Mouse (Mus musculus): Measurements from ENCODE around the gene Pkp4. TPM values are rescaled to one million over a fixed set of nuclear protein-coding genes. Genes with fewer than 3 reads are reported as not detected.
A peak's percentile ranks its signal among the peaks of the same experiment; 100 is the strongest.

Pkp4 gene
- polyA plus RNA-seq, 1 experiment from 2014 or later: 28.2 TPM

DNA sequence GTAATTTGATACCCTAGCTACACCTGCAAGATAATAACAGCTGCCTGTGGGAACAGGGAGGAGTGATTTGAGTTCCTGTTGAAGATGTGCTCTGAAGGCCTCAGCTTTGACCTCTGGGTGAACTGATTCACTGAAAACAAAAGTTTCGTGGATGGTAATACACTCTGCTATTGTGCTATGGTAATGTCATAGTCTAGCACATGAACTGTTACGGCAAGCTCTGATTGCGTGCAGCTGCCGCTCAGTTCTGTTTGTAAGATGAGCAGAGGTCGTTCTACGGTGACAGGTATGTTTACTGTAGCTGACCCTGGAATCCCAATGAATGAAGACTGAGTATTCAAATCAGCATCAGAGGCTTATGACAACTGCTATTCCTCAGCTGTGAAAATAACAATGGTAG is 152.6 kb downstream of the Pkp4 start:
- Histone ChIP-seq H3K9ac (ENCODE audit: low read length) (no peak overlapping the region), H3K36me3 (ENCODE audit: control insufficient read depth, insufficient read depth, low read length) (peaks cover 25% of the 10 kb centered on the region), H3K9me3 (ENCODE audit: control insufficient read depth, low read length) (peaks cover 2% of the 10 kb centered on the region), H3K4me2 (ENCODE audit: low read depth, low read length) (no peak overlapping the region), H3K27me3 (ENCODE audit: control insufficient read depth, insufficient read depth, low read depth, low read length) (no peaks in the 10 kb centered on the region), H3K4me1 (replicated peaks; ENCODE audit: control insufficient read depth, insufficient read depth, low read length) (no peaks in the 10 kb centered on the region), H3K27ac (ENCODE audit: low read length) (no peak overlapping the region), H3K4me3 (ENCODE audit: low read length) (no peak overlapping the region)
- 55% methylated on average over 6 of the region's 6 CpGs for WGBS
- ATAC-seq (ENCODE audit: low read depth): no peak

- Histone ChIP-seq H3K9me3 (ENCODE audit: control insufficient read depth, low read length) (peaks cover 11% of the 10 kb centered on the region), H3K4me3 (ENCODE audit: low read length) (no peak overlapping the region), H3K4me1 (replicated peaks; ENCODE audit: control insufficient read depth, insufficient read depth, low read length) (no peaks in the 10 kb centered on the region), H3K4me2 (ENCODE audit: low read depth, low read length) (no peak overlapping the region), H3K36me3 (ENCODE audit: control insufficient read depth, insufficient read depth, low read length) (peaks cover 27% of the 10 kb centered on the region), H3K27ac (ENCODE audit: low read length) (no peak overlapping the region), H3K27me3 (ENCODE audit: control insufficient read depth, insufficient read depth, low read depth, low read length) (no peaks in the 10 kb centered on the region), H3K9ac (ENCODE audit: low read length) (no peak overlapping the region)
- WGBS: 95% methylated on average over 1 of the region's 1 CpGs
- no peak for ATAC-seq (ENCODE audit: low read depth)
Measured at GRCm38 (mm10) chr2:59318631-59319030, 158.0 kb downstream of the Pkp4 start.

- H3K9ac ChIP-seq (ENCODE audit: low read length): no peak overlapping the region
- H3K4me3 ChIP-seq (ENCODE audit: low read length): no peak overlapping the region
- no peaks in the 10 kb centered on the region for H3K9me3 ChIP-seq (ENCODE audit: control insufficient read depth, low read length)
- WGBS: 85% methylated on average over 5 of the region's 5 CpGs
- ATAC-seq (ENCODE audit: low read depth): no peak
- no peaks in the 10 kb centered on the region for H3K4me1 ChIP-seq (replicated peaks; ENCODE audit: control insufficient read depth, insufficient read depth, low read length)
- no peaks in the 10 kb centered on the region for H3K27me3 ChIP-seq (ENCODE audit: control insufficient read depth, insufficient read depth, low read depth, low read length)
- H3K27ac ChIP-seq (ENCODE audit: low read length): no peak overlapping the region
- H3K4me2 ChIP-seq (ENCODE audit: low read depth, low read length): no peak overlapping the region
- H3K36me3 ChIP-seq (ENCODE audit: control insufficient read depth, insufficient read depth, low read length): peaks cover 10% of the 10 kb centered on the region; the same call in 1 of the 2 replicates
Measured at GRCm38 (mm10) chr2:59327946-59328345, 167.3 kb downstream of the Pkp4 start.

- Histone ChIP-seq H3K4me3 (ENCODE audit: low read length) (no peak overlapping the region), H3K9me3 (ENCODE audit: control insufficient read depth, low read length) (no peaks in the 10 kb centered on the region), H3K4me2 (ENCODE audit: low read depth, low read length) (no peak overlapping the region), H3K27ac (ENCODE audit: low read length) (no peak overlapping the region), H3K4me1 (replicated peaks; ENCODE audit: control insufficient read depth, insufficient read depth, low read length) (no peaks in the 10 kb centered on the region), H3K27me3 (ENCODE audit: control insufficient read depth, insufficient read depth, low read depth, low read length) (no peaks in the 10 kb centered on the region), H3K36me3 (ENCODE audit: control insufficient read depth, insufficient read depth, low read length) (peaks cover 13% of the 10 kb centered on the region), H3K9ac (ENCODE audit: low read length) (no peak overlapping the region)
- WGBS: 85% methylated on average over 9 of the region's 9 CpGs
- no peak for ATAC-seq (ENCODE audit: low read depth)
Measured at GRCm38 (mm10) chr2:59331093-59331492, 170.4 kb downstream of the Pkp4 start.

DNA sequence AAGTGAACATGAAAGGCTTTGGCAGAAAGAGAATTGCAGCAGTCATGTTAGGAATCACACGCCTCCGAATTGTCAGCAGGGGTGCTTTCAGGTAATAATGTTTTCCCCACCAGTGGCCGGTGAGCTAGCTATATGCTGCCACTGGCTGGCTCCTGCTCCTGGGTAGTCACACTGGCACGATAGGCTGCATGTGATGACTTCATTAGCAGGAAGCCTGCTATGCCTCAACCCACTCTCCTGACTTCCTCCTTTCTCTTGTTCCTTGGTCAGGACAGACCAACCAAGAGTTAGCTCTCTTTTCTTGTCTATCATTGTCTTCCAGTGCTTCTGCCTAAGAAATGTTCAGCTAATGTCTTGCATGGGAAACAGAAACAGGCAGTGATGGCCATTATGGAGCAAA is 171.9 kb downstream of the Pkp4 start:
- H3K4me2 ChIP-seq (ENCODE audit: low read depth, low read length): no peak overlapping the region
- H3K27me3 ChIP-seq (ENCODE audit: control insufficient read depth, insufficient read depth, low read depth, low read length): no peaks in the 10 kb centered on the region
- 95% methylated on average over 4 of the region's 4 CpGs for WGBS
- no peaks in the 10 kb centered on the region for H3K9me3 ChIP-seq (ENCODE audit: control insufficient read depth, low read length)
- H3K9ac ChIP-seq (ENCODE audit: low read length): no peak overlapping the region
- no peak overlapping the region for H3K4me3 ChIP-seq (ENCODE audit: low read length)
- H3K4me1 ChIP-seq (replicated peaks; ENCODE audit: control insufficient read depth, insufficient read depth, low read length): no peaks in the 10 kb centered on the region
- no peak for ATAC-seq (ENCODE audit: low read depth)
- H3K27ac ChIP-seq (ENCODE audit: low read length): no peak overlapping the region
- peaks cover 14% of the 10 kb centered on the region for H3K36me3 ChIP-seq (ENCODE audit: control insufficient read depth, insufficient read depth, low read length)

GRCm38 (mm10) chr2:59338501-59338900 is 177.9 kb downstream of the Pkp4 start:
- ATAC-seq (ENCODE audit: low read depth): peak; percentile 61; the same call in 1 of the 2 replicates
- Histone ChIP-seq H3K4me1 (replicated peaks; ENCODE audit: control insufficient read depth, insufficient read depth, low read length) (no peaks in the 10 kb centered on the region), H3K9ac (ENCODE audit: low read length) (no peak overlapping the region), H3K9me3 (ENCODE audit: control insufficient read depth, low read length) (no peaks in the 10 kb centered on the region), H3K36me3 (ENCODE audit: control insufficient read depth, insufficient read depth, low read length) (peaks cover 27% of the 10 kb centered on the region), H3K27ac (ENCODE audit: low read length) (peak overlapping the region; percentile 4; the same call in 1 of the 2 replicates), H3K27me3 (ENCODE audit: control insufficient read depth, insufficient read depth, low read depth, low read length) (no peaks in the 10 kb centered on the region), H3K4me2 (ENCODE audit: low read depth, low read length) (no peak overlapping the region), H3K4me3 (ENCODE audit: low read length) (no peak overlapping the region)
- 43% methylated on average over 11 of the region's 11 CpGs for WGBS

- no peaks in the 10 kb centered on the region for H3K27me3 ChIP-seq (ENCODE audit: control insufficient read depth, insufficient read depth, low read depth, low read length)
Measured at GRCm38 (mm10) chr2:59338926-59339325, 178.3 kb downstream of the Pkp4 start.

GRCm38 (mm10) chr2:59339776-59340539 is 179.3 kb downstream of the Pkp4 start:
- no peaks in the 10 kb centered on the region for H3K27me3 ChIP-seq (ENCODE audit: control insufficient read depth, insufficient read depth, low read depth, low read length)
- H3K4me1 ChIP-seq (replicated peaks; ENCODE audit: control insufficient read depth, insufficient read depth, low read length): no peaks in the 10 kb centered on the region
- no peak overlapping the region for H3K9ac ChIP-seq (ENCODE audit: low read length)
- 76% methylated on average over 5 of the region's 5 CpGs for WGBS
- H3K27ac ChIP-seq (ENCODE audit: low read length): no peak overlapping the region
- no peak overlapping the region for H3K4me3 ChIP-seq (ENCODE audit: low read length)
- no peak for ATAC-seq (ENCODE audit: low read depth)
- no peaks in the 10 kb centered on the region for H3K9me3 ChIP-seq (ENCODE audit: control insufficient read depth, low read length)
- peaks cover 33% of the 10 kb centered on the region for H3K36me3 ChIP-seq (ENCODE audit: control insufficient read depth, insufficient read depth, low read length)
- no peak overlapping the region for H3K4me2 ChIP-seq (ENCODE audit: low read depth, low read length)

More at GRCm38 (mm10) chr2:59338926-59339325, 178.3 kb downstream of the Pkp4 start:
- Histone ChIP-seq H3K9ac (ENCODE audit: low read length) (no peak overlapping the region), H3K4me3 (ENCODE audit: low read length) (no peak overlapping the region), H3K27ac (ENCODE audit: low read length) (no peak overlapping the region), H3K4me2 (ENCODE audit: low read depth, low read length) (no peak overlapping the region), H3K36me3 (ENCODE audit: control insufficient read depth, insufficient read depth, low read length) (peaks cover 27% of the 10 kb centered on the region), H3K9me3 (ENCODE audit: control insufficient read depth, low read length) (no peaks in the 10 kb centered on the region), H3K4me1 (replicated peaks; ENCODE audit: control insufficient read depth, insufficient read depth, low read length) (no peaks in the 10 kb centered on the region)
- ATAC-seq (ENCODE audit: low read depth): no peak
- WGBS: 84% methylated on average over 8 of the region's 8 CpGs

GRCm38 (mm10) chr2:59340878-59341277 is 180.2 kb downstream of the Pkp4 start:
- peaks cover 36% of the 10 kb centered on the region for H3K36me3 ChIP-seq (ENCODE audit: control insufficient read depth, insufficient read depth, low read length)
- H3K9me3 ChIP-seq (ENCODE audit: control insufficient read depth, low read length): no peaks in the 10 kb centered on the region
- no peak overlapping the region for H3K4me3 ChIP-seq (ENCODE audit: low read length)
- H3K27ac ChIP-seq (ENCODE audit: low read length): no peak overlapping the region
- H3K9ac ChIP-seq (ENCODE audit: low read length): no peak overlapping the region
- ATAC-seq (ENCODE audit: low read depth): no peak
- no peaks in the 10 kb centered on the region for H3K4me1 ChIP-seq (replicated peaks; ENCODE audit: control insufficient read depth, insufficient read depth, low read length)
- 97% methylated on average over 1 of the region's 1 CpGs for WGBS
- H3K4me2 ChIP-seq (ENCODE audit: low read depth, low read length): no peak overlapping the region
- no peaks in the 10 kb centered on the region for H3K27me3 ChIP-seq (ENCODE audit: control insufficient read depth, insufficient read depth, low read depth, low read length)

Measured in lung, embryonic 16.5 days (tissue).